Mouse (Mus musculus) spleen, adult 2 months (tissue): ENCODE measurements around the gene Efcab5.

Experiments
- CTCF ChIP-seq: fragments of 200-500 bp; IDR thresholded peaks from 2 replicates; pipeline ENCODE4 v1.5.1; 2011; ENCODE audit warnings: mild to moderate bottlenecking, inconsistent platforms; ENCODE audit not compliant: insufficient read depth, insufficient read length, insufficient replicate concordance; ENCODE audit errors: extremely low read depth
- POLR2A ChIP-seq: fragments of 200-500 bp; IDR thresholded peaks from 2 replicates; pipeline ENCODE4 v1.6.1; 2011; ENCODE audit warnings: low read depth, low read length, inconsistent platforms

- no peak for TF ChIP-seq POLR2A
- no peak for TF ChIP-seq CTCF
Observed at GRCm38 (mm10) chr11:77196181-77197143, 7.7 kb upstream of the Efcab5 start.
